Mouse (Mus musculus) spleen, adult 2 months (tissue): ENCODE measurements around the gene Polr1d. TPM values are rescaled to one million over a fixed set of nuclear protein-coding genes. Genes with fewer than 3 reads are reported as not detected.

ENCODE experiments used
- DNase-seq, 2 experiments: peaks; one replicate each; pipeline versions ENCODE4 v3.0.0 to v3.0.0-alpha.2; 2012 to 2021; ENCODE audit warnings: low spot score in 2 of 2, low read depth in 1 of 2
- H3K27ac ChIP-seq: fragments of 200-500 bp; 2 replicates; pipeline ENCODE4 v1.5.1; 2012; ENCODE audit warnings: low read length, inconsistent platforms; ENCODE audit not compliant: insufficient read depth
- H3K27me3 ChIP-seq: fragments of 200-500 bp; 2 replicates; pipeline ENCODE4 v1.6.1; 2012; ENCODE audit warnings: mild to moderate bottlenecking, moderate library complexity, low read length, inconsistent platforms; ENCODE audit not compliant: control insufficient read depth, insufficient read depth
- H3K36me3 ChIP-seq: fragments of 200-500 bp; 2 replicates; pipeline ENCODE4 v1.6.1; 2012; ENCODE audit warnings: mild to moderate bottlenecking, low read length, inconsistent platforms; ENCODE audit not compliant: control insufficient read depth, insufficient read depth
- H3K4me1 ChIP-seq: fragments of 200-500 bp; 2 replicates; pipeline ENCODE4 v1.6.1; 2011; ENCODE audit warnings: inconsistent platforms; ENCODE audit not compliant: control insufficient read depth, insufficient read depth, insufficient read length
- H3K4me3 ChIP-seq: fragments of 200-500 bp; 2 replicates; pipeline ENCODE4 v1.5.1; 2011; ENCODE audit warnings: mild to moderate bottlenecking, inconsistent platforms; ENCODE audit not compliant: insufficient read depth, insufficient read length; ENCODE audit errors: extremely low read depth
- CTCF ChIP-seq: fragments of 200-500 bp; IDR thresholded peaks from 2 replicates; pipeline ENCODE4 v1.5.1; 2011; ENCODE audit warnings: mild to moderate bottlenecking, inconsistent platforms; ENCODE audit not compliant: insufficient read depth, insufficient read length, insufficient replicate concordance; ENCODE audit errors: extremely low read depth
- POLR2A ChIP-seq: fragments of 200-500 bp; IDR thresholded peaks from 2 replicates; pipeline ENCODE4 v1.6.1; 2011; ENCODE audit warnings: low read depth, low read length, inconsistent platforms
- WGBS: fragments of 180-500 bp; shearing (Covaris S2); methylation state at CpG from one replicate; pipeline ENCODE4 v1.1.7; 2018; 5-methylcytosine and 5-hydroxymethylcytosine counted together
- polyA plus RNA-seq: library from polyadenylated mRNA; depleted of rRNA; stranded (reverse); fragments of >200 nt; gene quantifications from 2 replicates; pipeline ENCODE4 v1.2.3, GENCODE M21; 2012

Gene Polr1d
- polyA plus RNA-seq, 1 experiment = 24.2 TPM

DNA sequence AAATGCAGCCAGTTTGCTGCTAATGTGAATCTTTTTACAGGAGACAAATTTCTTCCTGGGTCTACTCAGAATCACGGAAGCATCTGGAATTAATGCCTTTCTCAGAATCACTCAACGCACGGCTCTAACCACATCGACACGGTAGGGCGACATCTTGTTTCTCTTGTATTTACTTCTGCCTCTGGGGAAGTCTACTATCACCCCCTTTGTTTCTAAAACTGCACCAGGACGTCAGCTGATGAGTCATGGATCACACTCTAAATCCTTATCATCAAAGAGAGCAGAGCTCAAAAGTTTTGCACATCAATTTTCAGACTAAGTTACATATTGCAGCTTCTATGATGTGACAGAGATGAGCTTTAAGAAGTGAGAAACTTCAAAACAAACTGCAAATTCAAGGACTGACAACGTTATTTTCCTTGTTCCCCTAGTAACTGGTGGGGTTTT is 13.6 kb upstream of the Polr1d start:
- H3K27me3 ChIP-seq = no peaks in the 10 kb centered on the region
- peak in 1 of 2 experiments; percentile 36 for DNase-seq
- H3K4me3 ChIP-seq = no peak overlapping the region
- TF ChIP-seq CTCF = no peak
- TF ChIP-seq POLR2A = no peak
- no peak overlapping the region; the same call in 1 of the 2 replicates for H3K27ac ChIP-seq
- 44% methylated on average over 8 of the region's 8 CpGs for WGBS
- H3K36me3 ChIP-seq = no peaks in the 10 kb centered on the region
- H3K4me1 ChIP-seq = peaks cover 16% of the 10 kb centered on the region

DNA sequence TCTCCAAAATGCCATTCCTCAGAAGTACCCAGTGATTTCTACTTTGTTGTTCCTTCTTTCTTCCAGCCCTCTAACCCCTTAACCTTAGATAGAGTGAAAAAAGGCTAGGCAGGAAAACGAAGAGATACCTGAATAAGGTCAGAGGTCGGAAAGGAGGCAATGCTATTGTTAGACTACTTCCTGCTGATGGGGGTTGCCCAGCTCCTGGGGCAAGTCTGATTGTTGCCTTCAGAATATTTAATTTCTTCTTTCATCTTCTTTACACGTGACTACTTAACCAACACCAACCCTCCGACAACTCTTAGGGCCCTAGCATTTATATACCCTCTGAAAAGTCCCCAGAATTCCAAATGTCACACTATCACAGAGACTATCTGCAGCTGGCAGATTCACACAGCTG is 10.7 kb upstream of the Polr1d start:
- Histone ChIP-seq H3K36me3 (no peaks in the 10 kb centered on the region), H3K27me3 (no peaks in the 10 kb centered on the region), H3K27ac (no peak overlapping the region), H3K4me3 (no peak overlapping the region), H3K4me1 (peaks cover 5% of the 10 kb centered on the region)
- DNase-seq = no peak
- TF ChIP-seq CTCF = no peak
- no peak for TF ChIP-seq POLR2A
- 62% methylated on average over 4 of the region's 4 CpGs for WGBS

DNA sequence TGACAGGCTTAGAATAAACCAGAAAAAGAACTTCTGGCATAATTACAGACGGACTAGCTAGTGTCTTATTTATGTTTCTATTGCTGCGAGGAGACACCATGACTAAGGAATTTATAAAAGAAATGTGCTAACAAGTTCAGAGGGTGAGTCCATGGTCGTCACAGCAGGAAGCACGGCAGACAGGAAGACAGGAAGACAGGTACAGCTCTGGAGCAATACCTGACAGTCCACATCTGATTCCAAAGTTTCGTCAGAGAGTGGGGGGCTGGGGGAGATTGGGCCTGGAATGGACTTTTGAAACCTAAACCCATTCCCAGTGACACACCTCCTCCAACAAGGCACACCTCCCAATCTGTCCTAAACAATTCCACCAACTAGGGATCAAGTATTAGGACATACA is 9.9 kb upstream of the Polr1d start:
- WGBS = 86% methylated on average over 5 of the region's 5 CpGs
- Histone ChIP-seq H3K36me3 (no peaks in the 10 kb centered on the region), H3K4me1 (peaks cover 7% of the 10 kb centered on the region), H3K27me3 (no peaks in the 10 kb centered on the region), H3K4me3 (no peak overlapping the region), H3K27ac (no peak overlapping the region)
- TF ChIP-seq CTCF (no peak), POLR2A (no peak)
- no peak for DNase-seq

DNA sequence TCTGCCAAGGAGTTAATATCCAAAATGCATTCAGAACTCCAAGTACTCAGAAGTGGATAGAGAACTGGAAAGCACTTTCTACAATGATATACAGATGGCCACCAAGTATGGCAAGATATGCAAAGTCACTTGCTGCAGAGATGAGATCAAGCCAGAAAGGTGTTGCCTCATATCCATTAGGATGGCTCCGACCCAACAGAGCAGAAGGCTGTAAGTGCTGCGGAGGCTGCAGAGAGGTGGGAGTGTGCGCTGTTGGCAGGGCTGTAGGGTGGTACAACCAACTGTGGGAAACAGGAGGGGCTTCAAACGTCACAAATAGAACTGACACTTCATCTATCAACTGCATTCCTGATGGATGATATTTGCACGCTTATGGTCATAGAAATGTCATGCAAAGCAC is 8.0 kb upstream of the Polr1d start:
- Histone ChIP-seq H3K36me3 (no peaks in the 10 kb centered on the region), H3K4me3 (no peak overlapping the region), H3K27me3 (no peaks in the 10 kb centered on the region), H3K27ac (no peak overlapping the region), H3K4me1 (peaks cover 3% of the 10 kb centered on the region; the same call in 1 of the 2 replicates)
- no peak for TF ChIP-seq POLR2A
- no peak for TF ChIP-seq CTCF
- DNase-seq = no peak
- 84% methylated on average over 5 of the region's 5 CpGs for WGBS

DNA sequence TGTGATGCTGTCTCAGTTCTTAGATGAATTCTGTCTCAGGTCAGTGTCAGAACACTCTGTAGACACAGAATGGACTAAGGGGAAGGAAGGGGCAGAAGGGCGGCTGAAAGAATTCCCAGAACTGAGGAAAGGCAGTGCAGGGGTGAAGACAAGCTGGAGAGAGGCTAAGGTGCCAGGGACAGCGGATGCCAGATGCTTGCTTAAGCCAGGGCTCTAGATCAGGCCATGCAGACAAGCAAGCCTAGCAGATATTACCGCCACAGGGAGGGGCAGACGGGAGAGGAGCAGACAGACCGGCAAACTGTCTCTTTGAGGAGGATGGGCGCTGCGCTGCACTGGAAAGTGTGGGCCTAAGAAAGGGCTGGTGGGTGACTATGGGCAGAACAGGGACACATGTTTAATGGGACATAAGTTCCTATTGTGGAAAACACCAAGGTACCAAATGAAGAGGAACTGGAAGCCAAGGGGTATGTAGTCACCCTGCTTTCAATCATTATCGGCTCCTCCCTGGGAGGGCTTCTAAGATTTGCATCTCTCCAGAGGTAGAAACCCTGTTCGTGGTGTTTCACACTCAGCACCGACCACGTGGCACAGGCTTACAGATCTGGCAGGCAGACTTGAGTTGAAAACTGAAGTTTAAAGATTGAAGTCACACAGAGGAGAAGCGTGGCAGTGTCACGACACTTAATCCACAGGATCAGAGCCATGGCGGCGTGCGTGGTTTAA is 5.9 kb upstream of the Polr1d start:
- Histone ChIP-seq H3K27ac (no peak overlapping the region; the same call in 1 of the 2 replicates), H3K4me3 (no peak overlapping the region), H3K27me3 (no peaks in the 10 kb centered on the region), H3K36me3 (no peaks in the 10 kb centered on the region), H3K4me1 (peaks cover 7% of the 10 kb centered on the region; the same call in 1 of the 2 replicates)
- TF ChIP-seq CTCF (no peak), POLR2A (no peak)
- DNase-seq = no peak
- WGBS = 74% methylated on average over 16 of the region's 16 CpGs

DNA sequence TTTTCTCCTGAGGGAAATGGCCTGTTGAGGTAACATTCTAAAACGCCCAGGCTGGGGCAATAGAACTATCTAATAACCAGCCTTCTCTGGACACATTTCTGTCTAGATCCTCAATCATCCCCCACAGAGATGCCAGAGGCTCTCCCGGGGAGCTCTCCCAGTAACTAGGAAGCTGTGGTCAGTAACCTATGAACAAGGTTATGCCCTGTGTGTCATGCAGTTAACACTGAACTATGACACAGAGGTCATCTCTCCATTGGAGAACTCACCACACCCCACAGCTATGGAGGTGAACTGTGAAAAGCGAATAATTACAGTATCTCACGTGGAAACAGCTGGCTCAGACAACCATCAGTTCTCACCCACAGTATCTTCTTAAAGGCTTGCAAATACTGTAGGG is 5.0 kb upstream of the Polr1d start:
- no peak overlapping the region for H3K4me3 ChIP-seq

DNA sequence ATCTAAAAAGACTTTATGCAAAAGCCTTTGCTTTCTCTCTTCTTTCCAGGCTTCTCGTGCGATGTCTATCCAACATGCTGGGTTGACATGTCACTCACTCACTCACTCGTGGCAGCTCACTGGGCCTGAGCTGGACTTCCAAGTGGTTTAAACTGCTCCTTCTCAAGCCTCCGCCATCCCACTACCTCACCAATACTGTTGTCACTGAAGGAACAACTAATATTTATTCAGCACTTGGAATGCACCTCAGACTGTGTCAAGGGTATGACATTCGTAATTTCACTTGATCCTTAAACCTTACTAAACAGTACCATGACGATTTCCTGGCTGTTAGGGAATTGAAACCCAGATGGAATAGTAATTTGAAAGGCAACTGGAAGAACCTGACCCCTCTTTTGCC is 3.0 kb upstream of the Polr1d start:
- DNase-seq = no peak
- Histone ChIP-seq H3K4me1 (peaks cover 7% of the 10 kb centered on the region; the same call in 1 of the 2 replicates), H3K4me3 (no peak overlapping the region), H3K27ac (no peak overlapping the region), H3K36me3 (no peaks in the 10 kb centered on the region), H3K27me3 (no peaks in the 10 kb centered on the region)
- TF ChIP-seq POLR2A (no peak), CTCF (no peak)
- WGBS = 86% methylated on average over 6 of the region's 6 CpGs

More for the DNA sequence above, 5.0 kb upstream of the Polr1d start:
- Histone ChIP-seq H3K27ac (no peak overlapping the region), H3K27me3 (no peaks in the 10 kb centered on the region), H3K36me3 (no peaks in the 10 kb centered on the region), H3K4me1 (peaks cover 7% of the 10 kb centered on the region; the same call in 1 of the 2 replicates)
- no peak for DNase-seq
- 70% methylated on average over 4 of the region's 4 CpGs for WGBS
- no peak for TF ChIP-seq CTCF
- no peak for TF ChIP-seq POLR2A
